Mouse (Mus musculus) brain, embryonic 14.5 days (tissue): ENCODE results near the gene Taok2. TPM values are rescaled to one million over a fixed set of nuclear protein-coding genes. Genes with fewer than 3 reads are reported as not detected.

Source experiments
- DNase-seq: peaks from one replicate; pipeline ENCODE4 v3.0.0-alpha.2; 2011; ENCODE audit warnings: low read depth
- CTCF ChIP-seq: fragments of 200-500 bp; IDR thresholded peaks from 2 replicates; pipeline ENCODE4 v1.5.1; 2012; ENCODE audit warnings: inconsistent platforms, mild to moderate bottlenecking, moderate library complexity, borderline replicate concordance; ENCODE audit not compliant: insufficient read depth, insufficient read length; ENCODE audit errors: extremely low read depth
- POLR2A ChIP-seq: fragments of 200-500 bp; IDR thresholded peaks from 2 replicates; pipeline ENCODE4 v1.6.1; 2012; ENCODE audit warnings: mild to moderate bottlenecking, inconsistent platforms, borderline replicate concordance; ENCODE audit not compliant: poor library complexity, insufficient read depth, insufficient read length, severe bottlenecking; ENCODE audit errors: extremely low read depth
- polyA plus RNA-seq: library from polyadenylated mRNA; depleted of rRNA; stranded (reverse); fragments of >200 nt; gene quantifications from 2 replicates; pipeline ENCODE4 v1.2.3, GENCODE M21; 2012; rRNA removed

Taok2 gene
- polyA plus RNA-seq, 1 experiment = 131 TPM

DNA sequence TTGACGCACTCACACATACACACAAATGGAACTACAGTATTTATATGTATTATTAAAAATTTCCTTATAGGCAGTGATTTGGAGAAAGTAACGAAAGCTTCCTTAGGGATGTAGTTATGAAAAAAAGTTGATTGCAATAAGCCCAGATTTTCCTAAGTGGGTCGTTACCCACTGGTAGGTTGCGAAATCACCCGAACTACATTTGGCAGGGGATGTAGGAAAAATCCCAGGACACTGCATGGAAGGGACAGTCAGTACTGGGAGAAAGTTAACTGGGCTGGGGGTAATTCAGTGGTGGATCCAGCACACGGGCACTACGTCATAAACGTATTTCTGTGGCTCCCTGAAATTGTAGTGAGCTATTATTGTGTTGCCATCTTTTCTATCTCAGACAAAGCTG, 68.0 kb downstream of the Taok2 start:
- no peak for TF ChIP-seq POLR2A
- DNase-seq = no peak

DNA sequence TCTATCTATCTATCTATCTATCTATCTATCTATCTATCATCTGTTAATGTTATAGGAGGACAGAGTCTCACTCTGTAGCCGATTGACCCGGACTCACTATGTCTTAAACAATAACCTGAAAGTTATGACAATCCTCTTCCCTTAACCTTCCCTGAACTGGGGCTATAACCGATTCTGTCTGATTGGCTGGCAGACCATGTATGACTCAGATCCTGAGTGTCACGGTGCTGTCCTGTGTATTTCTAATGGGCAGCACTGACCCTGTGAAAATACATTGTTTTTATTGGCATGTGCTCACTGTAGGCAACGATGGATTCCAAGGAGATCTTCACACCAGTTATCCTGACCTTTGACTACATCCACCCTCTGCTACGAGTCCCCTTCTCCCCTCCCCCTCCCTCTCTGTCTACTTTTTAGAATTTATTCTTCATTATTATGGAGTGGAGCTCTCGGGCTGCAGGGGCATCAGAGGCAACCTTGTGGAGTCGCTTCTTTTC, 68.7 kb downstream of the Taok2 start:
- no peak for DNase-seq
- TF ChIP-seq CTCF (no peak), POLR2A (no peak)

Other genes starting within 250 kb of the Taok2 start
- 61.5 and 70.4 TPM in 2 replicates for gene Sgf29, start 235.4 kb downstream of the Taok2 start, polyA plus RNA-seq
- gene Sult1a1, start 208.3 kb downstream of the Taok2 start, polyA plus RNA-seq = 1.5 and 1.6 TPM in 2 replicates
- gene Bola2, start 189.3 kb downstream of the Taok2 start, polyA plus RNA-seq = 39.8 and 55.6 TPM in 2 replicates
- gene Slx1b, start 188.9 kb downstream of the Taok2 start, polyA plus RNA-seq = 42.9 and 64.6 TPM in 2 replicates
- 93.3 and 122 TPM in 2 replicates for gene Coro1a, start 176.9 kb downstream of the Taok2 start, polyA plus RNA-seq
- gene Mapk3, start 125.1 kb downstream of the Taok2 start, polyA plus RNA-seq = 224 and 233 TPM in 2 replicates
- gene Gdpd3, start 118.4 kb downstream of the Taok2 start, polyA plus RNA-seq = 9.2 and 14.6 TPM in 2 replicates
- 181 and 258 TPM in 2 replicates for gene Ypel3, start 107.7 kb downstream of the Taok2 start, polyA plus RNA-seq
- gene Tbx6, start 103.2 kb downstream of the Taok2 start, polyA plus RNA-seq = 1.6 and 2.3 TPM in 2 replicates
- 219 and 232 TPM in 2 replicates for gene Ppp4c, start 92.2 kb downstream of the Taok2 start, polyA plus RNA-seq
- 199 and 224 TPM in 2 replicates for gene Fam57b, start 87.0 kb downstream of the Taok2 start, polyA plus RNA-seq
- gene 4930451I11Rik, start 53.1 kb downstream of the Taok2 start, polyA plus RNA-seq = not detected in 2 replicates
- 11.8 and 13.2 TPM in 2 replicates for gene Doc2a, start 37.3 kb downstream of the Taok2 start, polyA plus RNA-seq
- 48.6 and 65.1 TPM in 2 replicates for gene Hirip3, start 22.7 kb downstream of the Taok2 start, polyA plus RNA-seq
- 86.9 and 99.3 TPM in 2 replicates for gene Ino80e, start 22.3 kb downstream of the Taok2 start, polyA plus RNA-seq
- gene Tmem219, start 38.2 kb upstream of the Taok2 start, polyA plus RNA-seq = 28.3 and 36.8 TPM in 2 replicates
- 91.1 and 108 TPM in 2 replicates for gene Kctd13, start 44.2 kb upstream of the Taok2 start, polyA plus RNA-seq
- 21.0 and 21.2 TPM in 2 replicates for gene Asphd1, start 64.9 kb upstream of the Taok2 start, polyA plus RNA-seq
- gene Sez6l2, start 65.9 kb upstream of the Taok2 start, polyA plus RNA-seq = 84.2 and 129 TPM in 2 replicates
- 153 and 166 TPM in 2 replicates for gene Cdipt, start 91.2 kb upstream of the Taok2 start, polyA plus RNA-seq
- gene Cdiptos, start 91.4 kb upstream of the Taok2 start, polyA plus RNA-seq = 0.59 and 1.0 TPM in 2 replicates
- gene Mvp, start 129.9 kb upstream of the Taok2 start, polyA plus RNA-seq = 3.5 and 4.3 TPM in 2 replicates
- 1.0 and 1.2 TPM in 2 replicates for gene Pagr1b, start 131.8 kb upstream of the Taok2 start, polyA plus RNA-seq
- 13.0 and 24.4 TPM in 2 replicates for gene Pagr1a, start 132.6 kb upstream of the Taok2 start, polyA plus RNA-seq
- 77.9 and 87.6 TPM in 2 replicates for gene Gm42742, start 136.4 kb upstream of the Taok2 start, polyA plus RNA-seq
- gene Prrt2, start 136.5 kb upstream of the Taok2 start, polyA plus RNA-seq = 71.4 and 81.2 TPM in 2 replicates
- gene Maz, start 142.3 kb upstream of the Taok2 start, polyA plus RNA-seq = 350 and 352 TPM in 2 replicates
- gene Kif22, start 157.8 kb upstream of the Taok2 start, polyA plus RNA-seq = 25.5 and 42.0 TPM in 2 replicates
- gene Zg16, start 202.6 kb upstream of the Taok2 start, polyA plus RNA-seq = 0.21 TPM in 1 of 2 replicates, not detected in the other
- 1.5 and 2.1 TPM in 2 replicates for gene AI467606, start 206.7 kb upstream of the Taok2 start, polyA plus RNA-seq
- gene Qprt, start 237.5 kb upstream of the Taok2 start, polyA plus RNA-seq = 0.75 and 0.76 TPM in 2 replicates